Mouse (Mus musculus) MEL (cell line): ENCODE measurements at regions not wholly inside any gene's neighbourhood (a gene's known extent, or its start where the extent isn't known, plus 50 kb on each side); places are given as distances from the start of the nearest gene placed in this dataset.

Experiments used
- DNase-seq: peaks from one replicate; pipeline ENCODE4 v3.0.0; 2011; ENCODE audit warnings: low read depth, low spot score
- H3K27ac ChIP-seq: 2 replicates; pipeline ENCODE4 v1.5.1; 2012; ENCODE audit warnings: low read depth, mild to moderate bottlenecking, control low read depth, low read length, moderate library complexity; ENCODE audit not compliant: control insufficient read depth
- H3K27me3 ChIP-seq, 2 experiments: fragments of 150-350 bp in 1 of 2; sonication (generic) in 1 of 2; 2 replicates each; pipeline ENCODE4 v1.6.1; 2012; ENCODE audit warnings: low read length in 2 of 2, mild to moderate bottlenecking in 2 of 2, improper control_type of control experiment in 1 of 2, moderate library complexity in 1 of 2; ENCODE audit not compliant: insufficient read depth in 2 of 2, control insufficient read depth in 1 of 2
- H3K36me3 ChIP-seq, 2 experiments: 2 replicates each; pipeline ENCODE4 v1.6.1; 2012 to 2014; ENCODE audit warnings: low read length in 2 of 2, improper control_type of control experiment in 1 of 2, inconsistent platforms in 1 of 2, mild to moderate bottlenecking in 1 of 2; ENCODE audit not compliant: insufficient read depth in 2 of 2, control insufficient read depth in 1 of 2
- H3K4me1 ChIP-seq, 2 experiments: fragments of 150-350 bp in 1 of 2; sonication (generic) in 1 of 2; 2 replicates each; pipeline ENCODE4 v1.6.1; 2012; ENCODE audit warnings: low read length in 2 of 2, improper control_type of control experiment in 1 of 2, mild to moderate bottlenecking in 1 of 2; ENCODE audit not compliant: insufficient read depth in 2 of 2, control insufficient read depth in 1 of 2
- H3K4me3 ChIP-seq, 2 experiments: fragments of 150-350 bp in 1 of 2; sonication (generic) in 1 of 2; 2 replicates each; pipeline ENCODE4 v1.5.1; 2012; ENCODE audit warnings: low read depth in 2 of 2, low read length in 2 of 2, mild to moderate bottlenecking in 2 of 2, moderate library complexity in 2 of 2, control low read depth in 1 of 2, improper control_type of control experiment in 1 of 2; ENCODE audit not compliant: control insufficient read depth in 1 of 2, insufficient read depth in 1 of 2
- H3K79me2 ChIP-seq: 2 replicates; pipeline ENCODE4 v1.6.1; 2012; ENCODE audit warnings: mild to moderate bottlenecking, low read length, moderate library complexity; ENCODE audit not compliant: control insufficient read depth, poor library complexity, insufficient read depth
- H3K9ac ChIP-seq: 2 replicates; pipeline ENCODE4 v1.6.1; 2012; ENCODE audit warnings: low read depth, mild to moderate bottlenecking, control low read depth, low read length, moderate library complexity; ENCODE audit not compliant: control insufficient read depth, poor library complexity, severe bottlenecking
- H3K9me3 ChIP-seq: fragments of 150-350 bp; sonication (generic); replicated peaks from 2 replicates; pipeline ENCODE4 v1.6.1; 2012; ENCODE audit warnings: mild to moderate bottlenecking, low read length, improper control_type of control experiment, moderate library complexity; ENCODE audit not compliant: insufficient read depth
- BHLHE40 ChIP-seq: IDR thresholded peaks from 2 replicates; pipeline ENCODE4 v1.6.1; 2012; ENCODE audit warnings: low read depth, mild to moderate bottlenecking, inconsistent platforms, low read length, improper control_type of control experiment, borderline replicate concordance
- CHD1 ChIP-seq: IDR thresholded peaks from 2 replicates; pipeline ENCODE4 v1.6.1; 2012; ENCODE audit warnings: low read depth, mild to moderate bottlenecking, inconsistent platforms, low read length, improper control_type of control experiment
- CHD2 ChIP-seq: IDR thresholded peaks from 2 replicates; pipeline ENCODE4 v1.6.1; 2011; ENCODE audit warnings: low read length, improper control_type of control experiment
- E2F4 ChIP-seq: IDR thresholded peaks from 2 replicates; pipeline ENCODE4 v1.6.1; 2011; ENCODE audit warnings: low read depth, low read length, improper control_type of control experiment, borderline replicate concordance
- ELF1 ChIP-seq: IDR thresholded peaks from 2 replicates; pipeline ENCODE4 v1.6.1; 2014; ENCODE audit warnings: low read depth, mild to moderate bottlenecking, inconsistent platforms, low read length, improper control_type of control experiment, moderate library complexity
- GATA1 ChIP-seq: IDR thresholded peaks from 2 replicates; pipeline ENCODE4 v1.6.1; 2011; ENCODE audit warnings: low read depth, low read length, improper control_type of control experiment
- MAFK ChIP-seq: IDR thresholded peaks from 2 replicates; pipeline ENCODE4 v1.6.1; 2011; ENCODE audit warnings: low read depth, mild to moderate bottlenecking, low read length, improper control_type of control experiment, borderline replicate concordance
- MAX ChIP-seq: IDR thresholded peaks from 2 replicates; pipeline ENCODE4 v1.6.1; 2011; ENCODE audit warnings: low read length, improper control_type of control experiment
- MAZ ChIP-seq: IDR thresholded peaks from 2 replicates; pipeline ENCODE4 v1.6.1; 2012; ENCODE audit warnings: low read depth, mild to moderate bottlenecking, inconsistent platforms, low read length, improper control_type of control experiment
- MYB ChIP-seq: IDR thresholded peaks from 2 replicates; pipeline ENCODE4 v1.6.1; 2011; ENCODE audit warnings: mild to moderate bottlenecking, low read depth, low read length, improper control_type of control experiment
- MYC ChIP-seq: IDR thresholded peaks from 2 replicates; pipeline ENCODE4 v1.6.1; 2011; ENCODE audit warnings: low read depth, mild to moderate bottlenecking, low read length, improper control_type of control experiment, moderate library complexity
- NRF1 ChIP-seq: IDR thresholded peaks from 2 replicates; pipeline ENCODE4 v1.6.1; 2014; ENCODE audit warnings: low read depth, mild to moderate bottlenecking, inconsistent platforms, low read length, improper control_type of control experiment, moderate library complexity; ENCODE audit not compliant: poor library complexity, insufficient read depth, severe bottlenecking
- POLR2AphosphoS2 ChIP-seq: IDR thresholded peaks from 2 replicates; pipeline ENCODE4 v1.6.1; 2011; ENCODE audit warnings: low read length, improper control_type of control experiment
- RAD21 ChIP-seq: IDR thresholded peaks from 2 replicates; pipeline ENCODE4 v1.6.1; 2011; ENCODE audit warnings: mild to moderate bottlenecking, low read depth, low read length, improper control_type of control experiment
- RCOR1 ChIP-seq: IDR thresholded peaks from 2 replicates; pipeline ENCODE4 v1.6.1; 2012; ENCODE audit warnings: low read depth, mild to moderate bottlenecking, inconsistent platforms, low read length, improper control_type of control experiment
- SIN3A ChIP-seq: IDR thresholded peaks from 2 replicates; pipeline ENCODE4 v1.6.1; 2012; ENCODE audit warnings: low read length, improper control_type of control experiment, inconsistent platforms
- SMC3 ChIP-seq: IDR thresholded peaks from 2 replicates; pipeline ENCODE4 v1.6.1; 2011; ENCODE audit warnings: low read depth, low read length, improper control_type of control experiment
- TBP ChIP-seq: IDR thresholded peaks from 2 replicates; pipeline ENCODE4 v1.8.0; 2011; ENCODE audit warnings: low read depth, low read length, improper control_type of control experiment
- TCF12 ChIP-seq: IDR thresholded peaks from 2 replicates; pipeline ENCODE4 v1.6.1; 2014; ENCODE audit warnings: low read depth, mild to moderate bottlenecking, inconsistent platforms, low read length, improper control_type of control experiment, moderate library complexity
- UBTF ChIP-seq: IDR thresholded peaks from 2 replicates; pipeline ENCODE4 v1.6.1; 2012; ENCODE audit warnings: low read depth, mild to moderate bottlenecking, inconsistent platforms, low read length, improper control_type of control experiment, moderate library complexity, borderline replicate concordance; ENCODE audit not compliant: insufficient read depth
- USF2 ChIP-seq, 2 experiments: IDR thresholded peaks; 2 replicates each; pipeline ENCODE4 v1.6.1; 2011 to 2012; ENCODE audit warnings: improper control_type of control experiment in 2 of 2, low read length in 2 of 2, borderline replicate concordance in 1 of 2, inconsistent platforms in 1 of 2, low read depth in 1 of 2, mild to moderate bottlenecking in 1 of 2; ENCODE audit not compliant: insufficient read depth in 1 of 2
- ZC3H11A ChIP-seq: IDR thresholded peaks from 2 replicates; pipeline ENCODE4 v1.6.1; 2012; ENCODE audit warnings: low read depth, mild to moderate bottlenecking, inconsistent platforms, low read length, improper control_type of control experiment
- ZKSCAN1 ChIP-seq: IDR thresholded peaks from 2 replicates; pipeline ENCODE4 v1.6.1; 2012; ENCODE audit warnings: low read depth, mild to moderate bottlenecking, inconsistent platforms, low read length, improper control_type of control experiment, moderate library complexity
- ZMIZ1 ChIP-seq: IDR thresholded peaks from 2 replicates; pipeline ENCODE4 v1.6.1; 2012; ENCODE audit warnings: low read depth, mild to moderate bottlenecking, inconsistent platforms, low read length, improper control_type of control experiment, moderate library complexity
- ZNF384 ChIP-seq: IDR thresholded peaks from 2 replicates; pipeline ENCODE4 v1.6.1; 2012; ENCODE audit warnings: low read depth, mild to moderate bottlenecking, inconsistent platforms, low read length, improper control_type of control experiment

DNA sequence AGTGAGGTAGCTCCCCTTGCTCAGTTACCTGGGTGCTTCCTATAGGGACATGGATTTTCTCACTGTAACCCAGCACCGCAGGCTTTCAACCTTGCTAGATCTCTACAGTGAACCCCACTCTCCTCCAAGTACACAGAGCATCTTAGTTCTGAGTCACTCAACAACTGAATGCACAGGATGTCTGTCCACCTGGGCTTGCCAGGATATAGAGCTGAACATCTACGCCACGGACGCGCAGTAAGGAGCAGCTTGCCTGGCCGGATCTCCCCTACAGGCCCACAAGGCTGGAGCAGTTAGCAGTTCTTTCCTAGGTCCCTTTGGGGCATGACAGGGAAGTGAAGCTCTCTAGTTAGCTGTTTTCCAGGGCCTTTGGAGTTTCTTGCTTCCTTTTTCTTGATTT lies 147.5 kb upstream of the Tut7 start:
- H3K27me3 ChIP-seq, result no peaks in the 10 kb centered on the region
- H3K4me1 ChIP-seq, result no peaks in the 10 kb centered on the region
- no peak for DNase-seq
- TF ChIP-seq CHD2, result no peak
- no peak for TF ChIP-seq MYB
- TF ChIP-seq E2F4, result no peak
- no peak for TF ChIP-seq RCOR1
- TF ChIP-seq BHLHE40, result no peak
- no peak for TF ChIP-seq POLR2AphosphoS2
- TF ChIP-seq SIN3A, result no peak
- TF ChIP-seq SMC3, result no peak
- TF ChIP-seq ZNF384, result no peak
- TF ChIP-seq ZC3H11A, result no peak
- no peaks in the 10 kb centered on the region for H3K79me2 ChIP-seq
- no peak overlapping the region for H3K9ac ChIP-seq
- no peaks in the 10 kb centered on the region for H3K9me3 ChIP-seq
- H3K4me3 ChIP-seq, result no peak overlapping the region
- H3K36me3 ChIP-seq, result no peaks in the 10 kb centered on the region
- H3K27ac ChIP-seq, result no peak overlapping the region

DNA sequence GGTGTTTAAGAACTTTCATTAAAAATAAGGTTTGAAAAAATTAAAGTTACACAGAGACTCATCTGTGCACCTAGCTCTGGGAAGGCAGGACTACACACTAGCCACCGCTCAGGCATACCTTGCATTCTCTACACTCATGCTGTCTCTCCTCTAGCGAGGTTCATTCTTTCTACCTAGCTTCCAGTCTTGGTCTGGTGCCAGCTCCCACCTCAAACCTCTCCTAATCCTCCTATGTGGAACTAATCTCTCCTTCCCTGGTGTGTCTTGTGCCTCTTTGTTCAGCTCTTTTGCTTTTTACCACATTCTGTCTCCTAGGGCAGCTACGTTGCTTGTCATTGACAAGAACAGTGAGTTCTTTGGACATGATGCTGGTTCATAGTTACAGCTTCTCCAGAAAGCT lies 146.5 kb upstream of the Tut7 start:
- H3K79me2 ChIP-seq, result no peaks in the 10 kb centered on the region
- TF ChIP-seq TCF12 (no peak), CHD1 (no peak), ZKSCAN1 (no peak), MAZ (no peak), SIN3A (no peak), MAX (no peak), USF2 (IDR thresholded peaks at IDR 0.05; ENCODE audit: borderline replicate concordance in 1 of 2, insufficient read depth in 1 of 2, low read depth in 1 of 2, low read length in 2 of 2) (no peak), NRF1 (no peak), TBP (no peak), MYC (no peak), UBTF (no peak), MAFK (no peak), BHLHE40 (no peak), RAD21 (no peak), GATA1 (no peak), ELF1 (no peak), ZMIZ1 (no peak), MYB (no peak)
- H3K4me1 ChIP-seq, result no peaks in the 10 kb centered on the region

More for the DNA sequence above, 146.5 kb upstream of the Tut7 start:
- no peaks in the 10 kb centered on the region for H3K36me3 ChIP-seq
- H3K9ac ChIP-seq, result no peak overlapping the region
- no peaks in the 10 kb centered on the region for H3K27me3 ChIP-seq
- H3K9me3 ChIP-seq, result no peaks in the 10 kb centered on the region
- no peak overlapping the region for H3K4me3 ChIP-seq
- H3K27ac ChIP-seq, result no peak overlapping the region
- DNase-seq, result no peak
